Mouse (Mus musculus) CH12.LX (cell line): ENCODE measurements around the gene Mdfi. TPM values are rescaled to one million over a fixed set of nuclear protein-coding genes. Genes with fewer than 3 reads are reported as not detected.

Experiments used
- DNase-seq: peaks from one replicate; pipeline ENCODE4 v3.0.0-alpha.2; 2013; ENCODE audit errors: extremely low read depth
- H3K27ac ChIP-seq: 2 replicates; pipeline ENCODE4 v1.5.1; 2012; ENCODE audit warnings: low read depth, mild to moderate bottlenecking, control low read depth, moderate library complexity; ENCODE audit not compliant: insufficient read depth
- H3K27me3 ChIP-seq: replicated peaks from 2 replicates; pipeline ENCODE3; 2012; ENCODE audit warnings: inconsistent platforms
- H3K36me3 ChIP-seq, 2 experiments: replicated peaks in 1 of 2; 2 replicates each; pipeline versions ENCODE3 to v1.6.1; 2012; ENCODE audit warnings: inconsistent platforms in 1 of 2, low read length in 1 of 2, mild to moderate bottlenecking in 1 of 2, mixed read lengths in 1 of 2, moderate library complexity in 1 of 2; ENCODE audit not compliant: control insufficient read depth in 1 of 2, insufficient read depth in 1 of 2
- H3K4me1 ChIP-seq, 2 experiments: 2 replicates each; pipeline ENCODE4 v1.6.1; 2012; ENCODE audit warnings: inconsistent platforms in 1 of 2, moderate library complexity in 1 of 2; ENCODE audit not compliant: insufficient read depth in 2 of 2, control insufficient read depth in 1 of 2
- H3K4me2 ChIP-seq: 2 replicates; pipeline ENCODE4 v1.6.1; 2012; ENCODE audit warnings: low read depth, mild to moderate bottlenecking, control low read depth; ENCODE audit not compliant: poor library complexity, insufficient read depth, severe bottlenecking
- H3K4me3 ChIP-seq, 3 experiments: fragments of 150-350 bp in 1 of 3; sonication (generic) in 1 of 3; replicated peaks in 1 of 3; 2 replicates each; pipeline versions ENCODE3 to v1.5.1; 2011 to 2012; ENCODE audit warnings: low read depth in 2 of 3, low read length in 2 of 3, mild to moderate bottlenecking in 2 of 3, moderate library complexity in 2 of 3, control low read depth in 1 of 3, improper control_type of control experiment in 1 of 3, inconsistent platforms in 1 of 3, mixed read lengths in 1 of 3; ENCODE audit not compliant: poor library complexity in 1 of 3
- H3K79me2 ChIP-seq: replicated peaks from 2 replicates; pipeline ENCODE4 v1.6.1; 2012; ENCODE audit warnings: mild to moderate bottlenecking, moderate library complexity; ENCODE audit not compliant: control insufficient read depth, poor library complexity, insufficient read depth, severe bottlenecking; ENCODE audit errors: extremely low read depth
- H3K9ac ChIP-seq: 2 replicates; pipeline ENCODE4 v1.6.1; 2012; ENCODE audit warnings: low read depth, mild to moderate bottlenecking, control low read depth, moderate library complexity; ENCODE audit not compliant: insufficient read depth
- H3K9me3 ChIP-seq: replicated peaks from 2 replicates; pipeline ENCODE3; 2012; ENCODE audit warnings: low read length, inconsistent platforms, mixed read lengths
- BHLHE40 ChIP-seq: IDR thresholded peaks from 2 replicates; pipeline ENCODE4 v1.6.1; 2011; ENCODE audit warnings: mild to moderate bottlenecking, low read depth, low read length, improper control_type of control experiment
- CHD1 ChIP-seq: IDR thresholded peaks from 2 replicates; pipeline ENCODE4 v1.6.1; 2012; ENCODE audit warnings: low read depth, low read length, improper control_type of control experiment, inconsistent platforms
- CHD2 ChIP-seq: IDR thresholded peaks from 2 replicates; pipeline ENCODE4 v1.6.1; 2011; ENCODE audit warnings: low read length, improper control_type of control experiment
- CTCF ChIP-seq, 2 experiments: IDR thresholded peaks in 1 of 2; conservative IDR thresholded peaks in 1 of 2; 2 replicates each; pipeline ENCODE4 v1.5.1; 2011 to 2012; ENCODE audit warnings: low read depth in 2 of 2, low read length in 2 of 2, improper control_type of control experiment in 1 of 2, inconsistent platforms in 1 of 2, mild to moderate bottlenecking in 1 of 2, moderate library complexity in 1 of 2
- E2F4 ChIP-seq: IDR thresholded peaks from 2 replicates; pipeline ENCODE4 v1.6.1; 2011; ENCODE audit warnings: low read depth, low read length, improper control_type of control experiment; ENCODE audit not compliant: insufficient replicate concordance
- EP300 ChIP-seq: IDR thresholded peaks from 2 replicates; pipeline ENCODE4 v1.6.1; 2011; ENCODE audit warnings: low read length, improper control_type of control experiment
- ETS1 ChIP-seq: conservative IDR thresholded peaks from 2 replicates; pipeline ENCODE4 v1.6.1; 2012; ENCODE audit warnings: low read depth, mild to moderate bottlenecking, inconsistent platforms, low read length, improper control_type of control experiment, moderate library complexity
- KAT2A ChIP-seq: IDR thresholded peaks from 2 replicates; pipeline ENCODE4 v1.6.1; 2012; ENCODE audit warnings: low read length, improper control_type of control experiment, inconsistent platforms; ENCODE audit not compliant: insufficient replicate concordance
- MAFK ChIP-seq: IDR thresholded peaks from 2 replicates; pipeline ENCODE4 v1.6.1; 2011; ENCODE audit warnings: low read length, improper control_type of control experiment; ENCODE audit not compliant: insufficient replicate concordance
- MAX ChIP-seq: IDR thresholded peaks from 2 replicates; pipeline ENCODE4 v1.6.1; 2011; ENCODE audit warnings: low read length, improper control_type of control experiment
- MEF2A ChIP-seq: IDR thresholded peaks from 2 replicates; pipeline ENCODE4 v1.6.1; 2014; ENCODE audit warnings: low read depth, mild to moderate bottlenecking, inconsistent platforms, low read length, improper control_type of control experiment, borderline replicate concordance
- MXI1 ChIP-seq: IDR thresholded peaks from 2 replicates; pipeline ENCODE4 v1.6.1; 2011; ENCODE audit warnings: mild to moderate bottlenecking, low read depth, low read length, improper control_type of control experiment
- NRF1 ChIP-seq: IDR thresholded peaks from 2 replicates; pipeline ENCODE4 v1.6.1; 2014; ENCODE audit warnings: low read depth, mild to moderate bottlenecking, inconsistent platforms, low read length, improper control_type of control experiment, moderate library complexity
- PAX5 ChIP-seq: IDR thresholded peaks from 2 replicates; pipeline ENCODE4 v1.6.1; 2012; ENCODE audit warnings: low read length, inconsistent platforms, mixed read lengths
- POLR2AphosphoS2 ChIP-seq: IDR thresholded peaks from 2 replicates; pipeline ENCODE4 v1.6.1; 2011; ENCODE audit warnings: low read depth, low read length, improper control_type of control experiment
- RCOR1 ChIP-seq: conservative IDR thresholded peaks from 2 replicates; pipeline ENCODE4 v1.6.1; 2012; ENCODE audit warnings: low read depth, mild to moderate bottlenecking, inconsistent platforms, low read length, improper control_type of control experiment
- SIN3A ChIP-seq: IDR thresholded peaks from 2 replicates; pipeline ENCODE4 v1.6.1; 2012; ENCODE audit warnings: low read length, improper control_type of control experiment, inconsistent platforms
- TBP ChIP-seq: conservative IDR thresholded peaks from 2 replicates; pipeline ENCODE4 v1.6.1; 2011; ENCODE audit warnings: low read depth, low read length, improper control_type of control experiment
- TCF12 ChIP-seq: IDR thresholded peaks from 2 replicates; pipeline ENCODE4 v1.6.1; 2014; ENCODE audit warnings: low read depth, mild to moderate bottlenecking, inconsistent platforms, low read length, improper control_type of control experiment
- UBTF ChIP-seq: IDR thresholded peaks from 2 replicates; pipeline ENCODE4 v1.6.1; 2012; ENCODE audit warnings: low read depth, mild to moderate bottlenecking, inconsistent platforms, low read length, improper control_type of control experiment, moderate library complexity
- USF1 ChIP-seq: IDR thresholded peaks from 2 replicates; pipeline ENCODE4 v1.6.1; 2014; ENCODE audit warnings: low read depth, mild to moderate bottlenecking, inconsistent platforms, low read length, improper control_type of control experiment
- ZC3H11A ChIP-seq: IDR thresholded peaks from 2 replicates; pipeline ENCODE4 v1.6.1; 2012; ENCODE audit warnings: low read depth, mild to moderate bottlenecking, inconsistent platforms, low read length, improper control_type of control experiment
- ZNF384 ChIP-seq: IDR thresholded peaks from 2 replicates; pipeline ENCODE4 v1.6.1; 2012; ENCODE audit warnings: low read depth, low read length, improper control_type of control experiment, inconsistent platforms
- dilution Hi-C: fragments of 300-500 bp; cut with MboI; formaldehyde crosslinking; loops from 2 replicates; pipeline ENCODE4 v1.14.3; 2020; ENCODE audit warnings: low sequenced_read_pairs; ENCODE audit not compliant: extremely low pct_unique_long_range_greater_than_20kb, extremely low pct_ligation_motif_present
- in situ Hi-C: fragments of 300-500 bp; cut with MboI; formaldehyde crosslinking; loops from 3 replicates; pipeline ENCODE4 v1.14.3; 2019; ENCODE audit warnings: low sequenced_read_pairs, low pct_ligation_motif_present, low pct_unique_long_range_greater_than_20kb, mixed read lengths
- polyA plus RNA-seq: library from polyadenylated mRNA; unstranded; fragments of >175 nt; gene quantifications from 2 replicates; pipeline ENCODE4 v1.2.1, GENCODE M21; 2012; ENCODE audit warnings: low read depth; ENCODE audit not compliant: insufficient read length
- total RNA-seq, 2 experiments: library from RNA; depleted of rRNA; stranded (reverse); fragments of 300-350 nt in 1 of 2; fragments of >200 nt in 1 of 2; gene quantifications; 2 replicates each; pipeline ENCODE4 v1.2.3; 2012 to 2014

The Mdfi gene
- total and polyA plus RNA-seq, 3 experiments, result 0.30 to 0.35 TPM; not detected in 1

DNA sequence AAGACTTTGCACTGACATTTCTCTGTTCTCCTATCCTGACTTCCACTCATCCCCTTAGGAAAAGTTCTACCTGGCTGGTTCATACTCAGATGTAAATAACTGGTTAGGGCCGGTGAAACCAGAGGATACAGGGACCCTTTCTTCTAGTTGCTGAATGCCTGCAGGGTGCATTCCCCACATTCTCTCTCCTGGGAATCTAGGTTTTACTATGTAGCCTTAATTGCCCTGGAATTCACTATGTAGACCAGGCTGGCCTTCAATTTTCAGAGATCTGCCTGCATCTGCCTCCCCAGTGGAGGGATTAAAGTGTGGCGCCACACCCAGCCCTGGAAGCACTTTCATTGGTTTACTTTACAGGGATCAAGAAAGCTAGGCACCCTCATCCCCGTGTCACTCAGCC lies 52.0 kb downstream of the Mdfi start:
- H3K79me2 ChIP-seq, result no peaks in the 10 kb centered on the region
- DNase-seq, result no peak
- no peaks in the 10 kb centered on the region for H3K27me3 ChIP-seq
- dilution Hi-C loops (no loop called here), in situ Hi-C loops (no loop called here)
- no peak overlapping the region for H3K4me2 ChIP-seq
- no peak overlapping the region for H3K4me3 ChIP-seq
- H3K9me3 ChIP-seq, result no peaks in the 10 kb centered on the region
- peaks cover 27 to 61% of the 10 kb centered on the region in 2 experiments for H3K4me1 ChIP-seq
- H3K9ac ChIP-seq, result no peak overlapping the region
- TF ChIP-seq ZNF384 (no peak), MAX (no peak), KAT2A (no peak)
- peaks cover 11 to 55% of the 10 kb centered on the region in 2 experiments for H3K36me3 ChIP-seq
- H3K27ac ChIP-seq, result no peak overlapping the region

DNA sequence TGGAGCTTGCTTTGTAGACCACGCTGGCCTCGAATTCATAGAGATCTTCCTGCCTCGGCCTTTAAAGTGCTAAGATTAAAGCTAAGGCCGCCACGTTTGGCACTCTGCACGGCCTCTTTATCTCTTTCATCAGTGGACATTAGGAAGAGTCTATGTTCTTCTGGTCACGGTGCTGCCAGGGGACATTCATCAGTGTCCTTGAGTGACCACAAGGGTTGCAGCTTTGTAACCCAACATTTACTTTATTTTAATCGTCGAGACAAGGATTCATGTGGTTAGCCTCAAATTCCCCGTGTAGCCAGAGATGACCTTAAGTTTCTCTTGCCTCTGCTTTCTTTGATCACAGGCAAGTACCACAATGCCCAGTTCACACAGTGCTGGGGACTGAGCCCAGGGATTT lies 54.0 kb downstream of the Mdfi start:
- H3K36me3 ChIP-seq, result peaks cover 5 to 53% of the 10 kb centered on the region in 2 experiments
- H3K79me2 ChIP-seq, result no peaks in the 10 kb centered on the region
- dilution Hi-C loops (no loop called here), in situ Hi-C loops (no loop called here)
- no peak overlapping the region for H3K27ac ChIP-seq
- no peak for DNase-seq
- no peaks in the 10 kb centered on the region for H3K9me3 ChIP-seq
- TF ChIP-seq SIN3A (no peak), NRF1 (no peak), ETS1 (no peak), BHLHE40 (no peak), PAX5 (no peak), UBTF (no peak), EP300 (no peak), MXI1 (no peak), CTCF (conservative IDR thresholded peaks at IDR 0.05 in 1 of 2, IDR thresholded peaks at IDR 0.05 in 1 of 2; ENCODE audit: low read depth in 2 of 2, low read length in 2 of 2) (no peak), USF1 (no peak), ZC3H11A (no peak), POLR2AphosphoS2 (no peak), E2F4 (no peak), CHD1 (no peak), TBP (no peak), MAFK (no peak), RCOR1 (no peak), CHD2 (no peak), MEF2A (no peak), TCF12 (no peak)
- H3K4me1 ChIP-seq, result peaks cover 20 to 55% of the 10 kb centered on the region in 2 experiments
- no peaks in the 10 kb centered on the region for H3K27me3 ChIP-seq
- no peak overlapping the region for H3K4me2 ChIP-seq
- H3K4me3 ChIP-seq, result no peak overlapping the region
- H3K9ac ChIP-seq, result no peak overlapping the region
